Mouse (Mus musculus) lung, postnatal 0 days (tissue): ENCODE measurements around the gene Ptprcap.

Source experiments
- CTCF ChIP-seq: IDR thresholded peaks from 2 replicates; pipeline ENCODE4 v1.5.1; 2016; ENCODE audit warnings: antibody characterized with exemption, mild to moderate bottlenecking
- EP300 ChIP-seq: IDR thresholded peaks from 2 replicates; pipeline ENCODE4 v1.6.1; 2016; ENCODE audit warnings: antibody characterized with exemption, mild to moderate bottlenecking, control low read depth

- TF ChIP-seq CTCF, result no peak
- no peak for TF ChIP-seq EP300
These were observed 10.7 kb downstream of the Ptprcap start for GRCm38 (mm10) chr19:4164100-4164499.
